Mouse (Mus musculus) cortical plate, adult 2 months (tissue): ENCODE measurements at regions not wholly inside any gene's neighbourhood (a gene's known extent, or its start where the extent isn't known, plus 50 kb on each side); places are given as distances from the start of the nearest gene placed in this dataset.

Experiments used
- CTCF ChIP-seq: fragments of 200-500 bp; IDR thresholded peaks from 2 replicates; pipeline ENCODE4 v1.5.1; 2011; ENCODE audit warnings: mild to moderate bottlenecking, control low read depth, low read length; ENCODE audit not compliant: insufficient read depth; ENCODE audit errors: extremely low read depth
- POLR2A ChIP-seq: fragments of 200-500 bp; IDR thresholded peaks from 2 replicates; pipeline ENCODE4 v1.6.1; 2011; ENCODE audit warnings: mild to moderate bottlenecking, low read length, control low read depth; ENCODE audit not compliant: insufficient read depth; ENCODE audit errors: extremely low read depth

GRCm38 (mm10) chr6:127241693-127242425, 89.9 kb upstream of the Ccnd2 start:
- TF ChIP-seq CTCF (no peak), POLR2A (no peak)
